Mouse (Mus musculus): Measurements from ENCODE around the gene Psmd5.

DNA sequence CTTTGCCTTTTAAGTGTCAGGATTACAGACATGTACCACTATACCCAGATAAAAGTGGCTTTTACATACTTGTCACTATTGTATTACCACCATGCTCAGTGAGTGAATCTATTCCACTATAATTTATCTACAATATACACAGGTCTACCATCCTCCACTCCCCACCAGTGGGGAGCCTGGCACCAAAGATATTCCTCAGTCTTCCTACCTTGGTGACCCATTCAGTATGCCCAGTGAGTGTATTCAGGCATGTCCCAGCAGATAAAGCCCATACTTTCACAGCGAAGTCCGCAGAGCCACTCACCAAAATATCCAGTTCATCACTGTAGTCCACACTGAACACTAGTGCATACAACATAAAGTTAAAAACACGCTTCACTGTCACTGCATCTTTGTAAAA lies 64.0 kb downstream of the Psmd5 start:
- TF ChIP-seq GATA1 (IDR thresholded peaks at IDR 0.05; ENCODE audit: borderline replicate concordance, low read length) = no peak
- TF ChIP-seq FLI1 (IDR thresholded peaks at IDR 0.05; ENCODE audit: low read length) = no peak
